Mouse (Mus musculus) cerebellum, adult (tissue): ENCODE data around the gene Mapk8.
A peak's percentile ranks its signal among the peaks of the same experiment; 100 is the strongest.
"Not testable (repeated sequence)": the region's sequence is repeated elsewhere in the genome, so short reads cannot be mapped to it uniquely, and the experiment has no call there.

Experiments used
- ATAC-seq: cut with Nextera tagmentation; 2 replicates; pipeline ENCODE4 v1.9.2; 2017; ENCODE audit warnings: mild to moderate bottlenecking, moderate library complexity, mixed read lengths; ENCODE audit not compliant: insufficient number of reproducible peaks, low FRiP score, low TSS enrichment

Gene Mapk8

DNA sequence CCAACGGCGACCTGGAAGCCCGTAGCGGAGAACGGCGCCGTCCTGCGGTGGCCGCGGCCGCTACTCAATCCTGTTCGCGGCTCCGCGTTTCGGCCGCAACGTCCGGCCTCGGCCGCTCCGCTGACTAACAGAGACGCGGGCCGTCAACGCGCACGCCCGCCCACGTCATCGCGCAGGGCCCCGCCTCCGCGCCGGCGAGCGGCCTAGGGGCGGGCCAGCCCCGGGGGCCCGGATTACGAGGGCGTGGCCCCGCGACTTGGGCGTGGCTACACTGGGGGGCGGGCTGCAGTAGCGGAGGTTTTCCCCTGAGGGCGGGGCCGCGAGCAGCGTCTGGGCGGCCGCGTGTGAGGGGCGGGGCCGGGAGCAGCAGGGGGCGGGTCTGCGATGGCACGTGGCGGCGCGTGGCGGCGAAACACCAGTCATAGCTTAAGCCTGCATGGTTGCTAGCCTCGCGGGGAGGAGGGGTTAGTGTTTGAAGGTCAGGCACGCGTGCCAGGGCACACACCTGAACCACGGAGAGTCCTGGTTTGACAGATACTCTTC lies at the start of gene Mapk8:
Mapk8 (minus strand) TSS at position 132 of the 543 bp plus-strand sequence.
- peak; percentile 88 for ATAC-seq

DNA sequence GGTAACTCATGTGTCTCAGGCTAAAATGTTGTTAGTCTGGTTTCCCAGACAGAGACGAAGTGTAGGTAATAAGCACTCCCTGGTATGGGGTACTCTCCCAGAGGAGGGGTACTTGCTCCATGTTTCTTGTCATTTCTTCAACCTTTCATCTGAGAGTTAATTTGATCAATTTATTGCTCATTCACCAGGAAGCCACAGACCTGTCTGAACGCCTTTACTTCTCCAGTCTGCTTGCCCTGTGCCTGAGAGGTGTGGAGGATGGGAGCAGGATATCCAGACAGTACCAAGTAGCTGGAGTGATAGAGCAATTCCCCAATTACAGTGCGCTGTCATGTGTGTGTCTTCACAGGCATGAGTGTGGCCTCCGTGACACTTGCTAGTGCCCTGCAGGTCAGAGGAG lies 48.3 kb upstream of the Mapk8 start:
- no peak for ATAC-seq

DNA sequence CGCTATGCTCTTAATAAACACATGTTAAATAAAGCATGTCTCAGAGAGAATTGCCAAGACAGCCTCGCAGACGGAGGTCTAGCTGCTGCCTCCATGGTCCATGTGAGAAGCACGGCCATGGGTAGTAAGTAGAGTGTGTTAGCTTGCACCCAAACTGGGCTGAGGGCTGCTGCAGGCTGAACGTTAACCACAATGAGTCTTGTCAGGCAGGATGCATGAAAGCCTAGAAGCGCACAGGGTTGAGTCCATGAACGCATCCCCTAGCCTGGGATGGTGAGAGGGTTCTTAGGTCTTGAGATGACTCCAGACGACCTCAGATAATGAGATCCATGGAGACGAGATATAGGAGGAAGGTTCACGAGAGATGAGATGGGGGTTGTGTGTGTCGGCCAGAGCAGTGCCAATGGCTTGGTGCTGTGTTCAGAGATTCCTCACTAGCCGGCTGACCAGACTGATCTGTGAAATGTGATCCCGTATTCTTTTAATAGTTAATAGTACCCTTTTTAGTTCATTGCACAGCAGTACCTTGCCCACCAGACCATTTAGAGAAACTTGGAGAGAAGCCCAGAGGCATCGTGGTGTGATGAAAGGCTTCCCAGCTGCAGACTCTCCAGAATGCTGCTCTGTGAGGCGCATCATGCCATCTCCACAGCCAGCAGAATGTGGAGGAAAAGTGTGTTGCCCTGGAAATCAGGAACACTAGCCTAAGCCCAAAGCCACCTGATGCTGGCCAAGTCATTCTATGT lies 41.0 kb upstream of the Mapk8 start:
- no peak for ATAC-seq

- no peak for ATAC-seq
Measured at GRCm38 (mm10) chr14:33481991-33482390, 35.0 kb upstream of the Mapk8 start.

DNA sequence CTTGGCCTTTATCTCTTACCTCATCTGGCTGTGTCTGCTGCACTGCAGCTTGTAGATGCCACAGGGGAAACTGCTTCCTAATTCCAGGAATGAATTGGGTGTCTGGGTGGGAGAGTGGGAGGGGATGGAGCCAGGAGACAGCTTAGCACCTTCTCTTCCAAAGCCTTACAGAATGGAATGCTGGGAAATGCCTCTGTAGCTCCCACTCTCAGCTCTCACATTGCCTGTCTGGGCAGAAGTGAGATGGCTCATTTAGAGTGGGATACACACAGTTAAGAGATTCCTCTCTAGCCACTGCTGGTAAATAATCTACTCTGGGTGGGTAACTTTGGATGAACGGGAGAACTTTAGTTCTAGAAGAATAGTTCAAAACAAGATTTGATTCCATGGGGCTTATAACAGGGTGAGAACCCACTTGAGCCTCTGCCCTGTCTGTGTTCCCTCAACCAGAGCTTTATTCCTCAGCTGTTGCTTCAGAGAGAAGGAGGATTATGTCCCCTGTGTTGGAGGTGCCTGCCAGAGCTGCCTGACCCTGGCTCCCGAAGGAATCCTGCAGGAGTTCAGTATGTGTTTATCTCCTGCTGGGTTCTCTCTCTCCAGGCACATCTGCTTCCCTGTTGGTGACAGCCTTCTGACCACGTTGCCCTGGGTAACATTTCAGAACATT lies 29.3 kb upstream of the Mapk8 start:
- no peak for ATAC-seq

GRCm38 (mm10) chr14:33474461-33474860 lies 27.5 kb upstream of the Mapk8 start:
- ATAC-seq = no peak

- no peak for ATAC-seq
Measured at GRCm38 (mm10) chr14:33471331-33471730, 24.4 kb upstream of the Mapk8 start, which contains the start of gene Frmpd2. Frmpd2 (plus strand) TSS chr14:33471696.

- no peak for ATAC-seq
Measured at GRCm38 (mm10) chr14:33467766-33468165, 20.8 kb upstream of the Mapk8 start.

- no peak for ATAC-seq
Measured at GRCm38 (mm10) chr14:33463658-33464057, 16.7 kb upstream of the Mapk8 start.

GRCm38 (mm10) chr14:33450331-33450730 lies 3.4 kb upstream of the Mapk8 start:
- ATAC-seq = no peak

- ATAC-seq = no peak
Measured at GRCm38 (mm10) chr14:33449296-33449840, 2.4 kb upstream of the Mapk8 start.

DNA sequence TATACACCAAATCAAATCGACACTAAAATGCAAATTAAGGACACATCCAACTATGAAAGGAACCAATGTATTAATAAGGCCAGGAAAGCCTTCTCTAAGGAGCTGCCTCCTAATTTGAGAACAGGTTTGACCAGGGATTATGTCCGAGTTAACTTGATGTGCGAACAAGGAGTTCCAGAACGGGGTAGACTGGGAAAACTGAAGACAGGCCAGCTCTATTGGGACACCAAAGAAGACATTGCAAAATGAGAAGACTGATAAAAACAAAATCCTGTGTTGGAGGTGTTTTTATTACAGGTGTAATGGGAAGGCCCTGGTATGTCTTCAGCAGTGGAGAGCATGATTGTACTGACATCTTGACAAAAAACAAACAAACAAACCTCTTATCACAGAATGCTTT lies 1.3 kb upstream of the Mapk8 start:
- no peak for ATAC-seq

- ATAC-seq = peak; percentile 16
Measured at GRCm38 (mm10) chr14:33446561-33447023, 366 bp downstream of the Mapk8 start.

GRCm38 (mm10) chr14:33445962-33446361 lies 996 bp downstream of the Mapk8 start:
- ATAC-seq = no peak

DNA sequence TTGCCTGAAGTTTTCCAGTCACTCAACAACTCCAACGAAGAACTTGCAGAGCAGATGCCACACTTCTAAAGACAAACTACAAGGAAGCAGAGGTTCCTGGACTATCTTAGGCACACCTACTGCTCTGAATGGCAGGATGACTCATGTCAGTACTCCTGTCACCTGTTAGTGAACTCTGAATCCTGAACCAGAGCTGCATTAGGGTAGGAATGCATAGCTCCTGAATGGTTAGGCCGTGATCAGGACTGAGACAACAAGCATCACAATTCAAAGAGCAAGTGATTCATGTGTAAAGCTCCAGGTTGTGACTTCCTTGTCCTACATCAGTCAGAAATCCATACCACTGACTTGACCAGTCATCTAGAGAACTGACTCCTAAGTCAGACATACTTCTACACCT lies 3.2 kb downstream of the Mapk8 start:
- no peak for ATAC-seq

- not testable (repeated sequence) for ATAC-seq
Measured at GRCm38 (mm10) chr14:33432485-33432884, 14.5 kb downstream of the Mapk8 start.

DNA sequence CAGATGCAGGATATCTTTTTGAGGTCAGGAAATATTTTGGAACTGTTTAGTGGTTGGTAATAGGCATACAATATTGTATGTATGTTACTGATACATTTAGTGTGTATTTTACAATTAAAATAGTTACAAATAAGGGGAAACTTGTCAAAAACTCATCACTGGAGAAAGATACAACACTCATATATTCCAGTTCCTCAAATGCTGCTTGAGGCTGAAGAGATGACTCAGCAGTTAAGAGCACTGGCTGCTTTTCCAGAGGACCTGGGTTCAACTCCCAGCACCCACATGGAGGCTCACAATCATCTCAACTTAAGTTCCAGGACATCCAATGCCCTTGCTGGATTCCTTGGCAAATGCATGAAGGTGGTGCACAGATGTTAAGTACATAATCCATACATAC lies 22.8 kb downstream of the Mapk8 start:
- no peak for ATAC-seq

DNA sequence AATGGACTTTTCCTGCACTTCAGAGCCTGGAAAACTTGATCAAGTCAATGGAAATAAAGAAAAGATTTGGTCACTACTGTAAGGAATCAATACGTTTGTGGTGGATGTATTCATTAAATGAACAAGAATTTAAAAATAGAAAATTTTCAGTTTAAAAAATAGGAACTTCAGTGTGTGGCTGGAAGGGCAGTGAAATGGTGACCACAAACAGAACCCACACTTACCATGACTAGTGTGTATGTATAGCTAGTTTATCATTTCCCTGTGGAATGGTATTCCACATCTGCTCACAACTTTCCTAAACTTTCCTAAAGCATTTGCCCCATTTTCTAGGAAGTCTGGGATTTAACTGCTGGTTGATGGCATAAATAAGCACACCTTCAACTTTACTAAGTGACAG lies 24.0 kb downstream of the Mapk8 start:
- no peak for ATAC-seq

GRCm38 (mm10) chr14:33418311-33418909 lies 28.5 kb downstream of the Mapk8 start:
- ATAC-seq = no peak

DNA sequence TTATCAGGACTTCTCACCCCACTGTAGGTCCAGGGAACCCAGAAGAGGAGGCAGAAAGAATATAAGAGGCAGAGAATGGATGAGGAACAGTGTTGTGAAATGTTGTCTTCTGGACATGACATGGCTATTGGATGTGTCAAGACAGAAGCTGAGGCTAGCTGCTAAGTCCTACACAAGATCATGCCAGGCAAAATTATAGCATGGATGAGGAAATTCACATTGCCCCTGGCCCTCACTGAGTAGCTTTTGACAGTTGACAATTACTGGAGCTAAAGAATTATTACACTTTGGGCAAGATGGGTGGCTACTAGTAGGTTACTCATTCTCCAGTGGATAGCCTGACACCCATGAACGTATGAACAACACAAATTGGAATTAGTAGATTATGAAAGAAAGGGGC lies 31.2 kb downstream of the Mapk8 start:
- ATAC-seq = no peak

GRCm38 (mm10) chr14:33402331-33402730 lies 44.6 kb downstream of the Mapk8 start:
- no peak for ATAC-seq
